Comparison of ENCODE assay signal across 16 mouse cellular contexts in genomic region chr3:50185879-50186278, GRCm38 (mm10).
"Had no signal": no experiment of that assay in that cellular context is flagged by ENCODE, and none has a peak within 500 bp of the region (broad histone marks: within the 10 kb centered on the region; RNA-seq: fewer than 3 reads in every experiment).

No protein-coding gene starts in this region.

- H3K9me3 ChIP-seq: kidney, embryonic 15.5 days; liver, embryonic 13.5 days; midbrain, embryonic 10.5 days; neural tube, embryonic 15.5 days had no signal

- H3K4me1 ChIP-seq: kidney, embryonic 15.5 days; liver, embryonic 13.5 days; midbrain, embryonic 10.5 days; neural tube, embryonic 15.5 days had no signal

- DNase-seq: kidney, adult 2 months; kidney, postnatal 25 days; layer of hippocampus, adult 9-11 months; layer of hippocampus, postnatal 36 days; liver; liver, embryonic 13.5 days; liver, postnatal 0 days; midbrain, embryonic 14.5 days; right cerebral cortex, adult 18-20 months; right cerebral cortex, postnatal 25 days; thymus, postnatal 4 days had no signal

- H3K27me3 ChIP-seq: kidney, embryonic 15.5 days; liver, embryonic 13.5 days; neural tube, embryonic 15.5 days had no signal

- H3K36me3 ChIP-seq: kidney, embryonic 15.5 days; liver, embryonic 13.5 days; midbrain, embryonic 10.5 days; neural tube, embryonic 15.5 days had no signal

- H3K9ac ChIP-seq: kidney, embryonic 15.5 days; liver, embryonic 13.5 days; liver, postnatal 0 days; neural tube, embryonic 15.5 days had no signal

- H3K27ac ChIP-seq: kidney, embryonic 15.5 days; liver, embryonic 13.5 days; midbrain, embryonic 10.5 days; neural tube, embryonic 15.5 days had no signal

- ATAC-seq: intestine, embryonic 16.5 days; liver, postnatal 0 days had no signal

- H3K4me3 ChIP-seq: kidney, embryonic 15.5 days; liver, embryonic 13.5 days; midbrain, embryonic 10.5 days; myocyte; neural tube, embryonic 15.5 days had no signal

- H3K4me2 ChIP-seq: kidney, embryonic 15.5 days; liver, embryonic 13.5 days; neural tube, embryonic 15.5 days had no signal
